Mouse (Mus musculus): ENCODE results near the gene Tlr8.
"Not testable (repeated sequence)": the region's sequence is repeated elsewhere in the genome, so short reads cannot be mapped to it uniquely, and the experiment has no call there.

The Tlr8 gene

DNA sequence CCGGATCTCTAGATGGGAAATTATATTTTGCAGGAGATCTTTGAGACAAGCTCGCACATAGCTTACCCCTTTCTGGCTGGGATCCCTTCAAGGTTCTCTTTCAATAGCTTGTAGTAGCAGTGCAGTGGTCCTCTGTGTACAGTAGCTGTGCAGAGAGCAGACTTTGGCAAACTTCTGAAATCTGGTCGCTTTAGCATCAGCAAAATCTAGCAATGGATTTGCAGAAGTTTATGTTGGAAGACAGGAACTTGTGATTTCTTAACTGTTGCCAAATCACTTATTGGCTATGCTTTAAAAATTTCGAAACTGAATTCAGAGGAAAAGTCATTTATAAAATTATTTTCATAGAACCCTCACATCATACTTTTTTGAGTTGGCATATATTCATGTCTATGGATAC, at the start of gene Tlr8:
Gene Tlr8 (minus strand): TSS at position 244 of the 400 bp plus-strand sequence.
- no peak for DNase-seq (ENCODE audit: low read depth in 2 of 2, low spot score in 2 of 2)

- not testable (repeated sequence) for DNase-seq (ENCODE audit: low read depth in 2 of 2, low spot score in 2 of 2)
These were observed 37.9 kb upstream of the Tlr8 start for GRCm38 (mm10) chrX:167302061-167302460.

GRCm38 (mm10) chrX:167276953-167277352, 12.8 kb upstream of the Tlr8 start:
- peak; percentile 31 for DNase-seq (ENCODE audit: low read depth in 2 of 2, low spot score in 2 of 2)

DNA sequence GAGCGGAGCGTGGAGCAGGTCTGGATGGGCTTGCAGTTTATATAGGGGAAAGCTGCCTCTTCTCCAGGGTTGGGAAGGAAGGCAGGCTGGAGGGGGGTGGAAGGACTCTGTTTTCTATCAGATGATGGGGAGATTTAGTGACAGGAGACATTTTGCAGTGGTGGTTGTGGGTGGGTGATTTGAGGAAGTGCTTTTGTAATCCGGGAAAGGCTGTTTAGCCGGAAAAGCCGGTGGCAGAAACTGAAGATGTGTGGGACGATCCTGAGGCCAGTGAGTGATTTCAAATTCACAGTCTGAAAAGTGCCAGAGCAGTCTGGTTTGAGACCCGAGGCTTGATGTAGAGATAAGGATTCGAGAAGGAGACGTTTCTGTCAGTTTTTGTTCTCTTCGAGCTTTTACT, 12.4 kb upstream of the Tlr8 start:
- no peak for DNase-seq (ENCODE audit: low read depth in 2 of 2, low spot score in 2 of 2)

- no peak for DNase-seq (ENCODE audit: low read depth in 2 of 2, low spot score in 2 of 2)
These were observed 599 bp downstream of the Tlr8 start for GRCm38 (mm10) chrX:167263530-167263929.

DNA sequence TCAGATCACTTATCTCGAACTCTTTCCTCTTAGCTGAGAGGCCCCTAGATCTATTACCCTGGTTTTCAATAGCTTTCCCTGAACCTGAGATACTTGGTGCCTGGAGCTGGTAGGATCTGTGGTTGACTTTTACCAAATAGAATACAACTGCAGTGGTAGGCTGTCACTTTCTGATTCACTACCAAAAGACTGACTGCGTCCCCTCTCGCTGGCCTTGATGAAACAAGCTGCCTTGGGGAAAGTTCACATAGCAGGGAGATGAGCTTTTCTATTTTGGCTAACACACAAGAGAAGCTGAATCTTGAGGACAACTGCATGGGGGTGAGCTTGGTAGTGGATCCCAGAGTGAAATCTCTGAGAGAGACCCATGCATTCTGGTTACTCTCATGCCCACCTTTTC, 22.4 kb downstream of the Tlr8 start:
- DNase-seq (ENCODE audit: low read depth in 2 of 2, low spot score in 2 of 2), result no peak

DNA sequence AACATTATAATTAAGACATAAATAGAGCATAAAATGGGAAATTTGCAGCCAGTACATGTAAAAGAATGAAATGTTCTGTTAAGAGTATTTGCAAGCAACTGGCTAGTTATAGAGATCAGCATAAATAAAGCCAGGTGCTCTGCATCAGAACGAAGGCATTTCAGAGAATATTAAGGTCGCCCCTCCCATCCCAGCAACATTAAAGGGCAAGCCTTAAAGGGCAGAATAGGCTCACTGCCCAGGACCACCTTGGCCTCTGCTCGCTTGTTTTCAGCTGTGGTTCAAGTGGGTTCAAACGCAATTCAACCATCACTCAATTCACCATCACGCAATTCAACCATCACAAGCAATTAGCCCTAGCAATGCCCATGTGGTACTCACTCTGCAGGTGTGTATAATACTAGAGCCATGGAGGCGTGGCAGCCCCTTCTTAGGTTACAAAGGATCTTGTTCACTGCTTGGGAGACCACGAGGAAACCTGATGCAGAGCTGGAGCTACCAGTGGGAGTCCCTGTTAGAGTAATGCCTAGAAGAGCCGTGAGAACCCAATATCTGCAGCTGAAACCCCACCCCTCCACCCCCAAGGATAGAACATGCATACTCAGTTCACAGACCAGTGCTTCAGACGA, 24.7 kb downstream of the Tlr8 start:
- DNase-seq (ENCODE audit: low read depth in 2 of 2, low spot score in 2 of 2), result no peak

GRCm38 (mm10) chrX:167233104-167233687, 30.9 kb downstream of the Tlr8 start:
- peak; percentile 58 to 66 for DNase-seq (ENCODE audit: low read depth in 2 of 2, low spot score in 2 of 2)

GRCm38 (mm10) chrX:167231150-167231549, 33.0 kb downstream of the Tlr8 start:
- DNase-seq (ENCODE audit: low read depth in 2 of 2, low spot score in 2 of 2), result no peak

GRCm38 (mm10) chrX:167229819-167230218, 34.3 kb downstream of the Tlr8 start:
- no peak for DNase-seq (ENCODE audit: low read depth in 2 of 2, low spot score in 2 of 2)

GRCm38 (mm10) chrX:167229206-167229605, 34.9 kb downstream of the Tlr8 start:
- peak; percentile 64 to 78 for DNase-seq (ENCODE audit: low read depth in 2 of 2, low spot score in 2 of 2)

- DNase-seq (ENCODE audit: low read depth in 2 of 2, low spot score in 2 of 2), result no peak
These were observed 36.4 kb downstream of the Tlr8 start for GRCm38 (mm10) chrX:167227756-167228155.

DNA sequence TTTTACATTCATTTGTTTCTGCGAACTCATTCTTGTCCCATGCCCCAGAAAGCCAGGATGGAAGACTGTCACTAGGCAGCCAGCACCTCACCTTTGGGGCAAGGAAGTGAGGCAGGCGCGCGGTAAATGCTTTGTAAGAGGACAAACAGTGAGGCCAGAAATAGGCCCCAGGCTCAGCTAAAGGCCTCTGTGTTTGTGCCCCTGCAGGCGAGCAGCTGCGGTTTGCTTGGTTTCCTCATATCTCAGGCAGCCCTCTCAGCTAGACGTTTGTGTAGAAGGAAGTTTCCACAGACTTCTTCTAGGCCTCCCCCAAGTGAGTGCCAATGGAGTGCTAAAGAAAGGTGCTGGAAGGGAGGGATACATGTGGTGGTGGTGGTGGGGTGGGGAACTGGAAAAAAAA, 37.0 kb downstream of the Tlr8 start:
- DNase-seq (ENCODE audit: low read depth in 2 of 2, low spot score in 2 of 2), result no peak

DNA sequence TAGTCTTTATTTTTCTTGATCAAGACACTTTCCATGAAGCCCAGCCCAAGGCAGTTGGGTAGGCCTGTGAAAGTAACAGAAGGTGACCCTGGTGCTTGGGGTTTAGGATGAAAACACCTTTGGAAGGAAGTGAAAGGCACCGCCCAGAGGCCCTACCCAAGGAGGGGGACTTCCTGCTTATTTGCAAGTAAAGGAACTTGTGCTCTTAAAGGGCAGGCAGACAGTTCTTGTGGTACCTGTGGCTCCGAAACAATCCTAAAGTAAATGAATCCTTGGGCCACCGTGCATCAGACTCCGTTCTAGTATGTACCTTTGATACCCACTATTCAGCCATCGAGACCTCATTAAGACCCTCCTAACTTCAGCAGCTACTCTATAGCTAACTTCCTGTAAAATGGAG, 37.6 kb downstream of the Tlr8 start:
- no peak for DNase-seq (ENCODE audit: low read depth in 2 of 2, low spot score in 2 of 2)

DNA sequence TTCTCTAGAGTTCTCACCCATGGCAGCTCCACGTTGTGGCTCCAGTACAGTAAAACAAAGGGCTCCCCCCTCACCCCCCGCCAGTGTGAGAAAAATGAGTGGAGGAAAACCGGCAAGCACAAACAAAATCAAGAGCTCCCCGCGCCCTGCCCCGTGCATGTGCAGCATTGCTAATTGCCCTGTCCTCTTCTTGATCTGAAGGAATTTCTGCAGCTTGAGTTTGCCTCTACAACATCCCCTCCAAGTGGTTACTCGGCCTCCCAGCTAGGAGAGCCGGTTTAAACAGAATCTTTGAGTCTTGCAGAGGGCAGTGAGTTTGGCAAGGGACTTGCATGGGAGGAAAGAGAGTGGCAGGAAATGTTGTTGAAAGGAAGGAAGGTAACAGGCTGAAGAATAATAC, 51.4 kb downstream of the Tlr8 start:
- no peak for DNase-seq (ENCODE audit: low read depth in 2 of 2, low spot score in 2 of 2)

DNA sequence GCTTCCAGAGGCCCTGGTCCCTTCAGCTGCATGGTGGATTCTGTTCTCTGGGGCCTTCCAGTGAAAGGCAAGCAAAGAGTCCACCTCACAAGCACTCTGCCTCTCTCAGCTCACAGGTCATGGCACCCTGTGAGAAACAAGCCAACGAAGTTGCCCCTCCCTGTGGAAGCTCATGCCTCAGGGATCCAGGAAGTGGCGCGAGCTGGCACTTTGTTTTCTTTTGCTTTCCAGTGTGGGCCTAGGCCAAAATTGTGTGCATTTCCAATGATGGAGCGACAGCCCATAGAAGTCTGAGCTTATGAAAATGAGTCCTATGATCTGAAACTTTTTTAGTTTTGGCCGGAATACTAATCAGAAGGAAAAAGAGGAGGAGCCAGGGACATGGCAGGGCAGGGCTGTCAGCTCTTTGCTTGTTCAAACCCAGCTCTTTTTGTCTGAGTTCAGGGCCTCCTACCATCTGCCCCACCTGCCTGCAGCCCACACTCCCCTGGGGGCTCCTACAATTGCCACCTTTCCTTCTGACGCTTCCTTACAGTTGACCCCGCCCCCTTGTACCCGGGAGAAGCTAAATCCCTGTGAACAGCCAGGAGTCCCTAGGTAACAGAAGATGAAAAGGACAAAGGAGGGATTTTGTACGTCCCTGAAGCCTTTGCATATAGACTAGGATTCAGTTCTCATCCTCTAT, 52.1 kb downstream of the Tlr8 start:
- no peak for DNase-seq (ENCODE audit: low read depth in 2 of 2, low spot score in 2 of 2)

DNA sequence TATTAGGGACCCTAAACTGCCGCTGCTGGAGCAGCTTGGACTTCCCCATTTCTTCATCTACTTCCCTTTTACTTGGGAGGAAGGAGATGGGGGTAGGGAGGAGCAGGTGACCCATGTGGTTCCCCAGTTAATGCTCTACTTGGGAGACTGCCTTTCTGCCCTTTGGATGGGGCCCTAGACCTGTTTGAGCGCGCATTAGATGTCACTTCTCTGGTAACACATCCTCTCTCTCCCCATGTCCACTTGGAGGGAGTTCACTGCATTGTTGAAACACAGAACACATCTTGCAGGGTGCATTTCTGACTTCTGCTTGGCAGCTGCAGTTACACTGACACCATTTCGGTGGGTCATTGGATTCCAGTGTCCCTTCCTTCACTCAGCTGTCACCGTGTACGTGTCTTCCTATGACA, 53.8 kb downstream of the Tlr8 start:
- no peak for DNase-seq (ENCODE audit: low read depth in 2 of 2, low spot score in 2 of 2)

DNA sequence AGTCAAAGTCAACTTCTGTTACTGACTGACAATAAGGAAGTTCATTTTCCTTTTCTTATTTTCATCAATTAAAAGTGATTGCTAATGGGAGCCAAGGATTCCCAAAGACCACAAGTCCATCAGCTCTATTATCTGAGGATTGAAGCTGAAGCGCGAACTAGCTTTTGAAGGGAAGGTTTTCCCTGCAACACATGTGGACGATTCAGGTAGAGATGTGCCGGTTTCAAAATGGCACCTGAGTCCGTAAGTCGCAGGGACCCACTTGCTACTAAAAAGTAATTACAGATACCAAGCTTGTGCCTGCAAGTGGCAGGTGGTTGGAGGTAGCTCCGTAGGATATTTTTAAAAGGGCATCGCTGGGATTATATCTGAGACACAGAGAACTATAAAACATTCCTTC, 54.3 kb downstream of the Tlr8 start:
- no peak for DNase-seq (ENCODE audit: low read depth in 2 of 2, low spot score in 2 of 2)

DNA sequence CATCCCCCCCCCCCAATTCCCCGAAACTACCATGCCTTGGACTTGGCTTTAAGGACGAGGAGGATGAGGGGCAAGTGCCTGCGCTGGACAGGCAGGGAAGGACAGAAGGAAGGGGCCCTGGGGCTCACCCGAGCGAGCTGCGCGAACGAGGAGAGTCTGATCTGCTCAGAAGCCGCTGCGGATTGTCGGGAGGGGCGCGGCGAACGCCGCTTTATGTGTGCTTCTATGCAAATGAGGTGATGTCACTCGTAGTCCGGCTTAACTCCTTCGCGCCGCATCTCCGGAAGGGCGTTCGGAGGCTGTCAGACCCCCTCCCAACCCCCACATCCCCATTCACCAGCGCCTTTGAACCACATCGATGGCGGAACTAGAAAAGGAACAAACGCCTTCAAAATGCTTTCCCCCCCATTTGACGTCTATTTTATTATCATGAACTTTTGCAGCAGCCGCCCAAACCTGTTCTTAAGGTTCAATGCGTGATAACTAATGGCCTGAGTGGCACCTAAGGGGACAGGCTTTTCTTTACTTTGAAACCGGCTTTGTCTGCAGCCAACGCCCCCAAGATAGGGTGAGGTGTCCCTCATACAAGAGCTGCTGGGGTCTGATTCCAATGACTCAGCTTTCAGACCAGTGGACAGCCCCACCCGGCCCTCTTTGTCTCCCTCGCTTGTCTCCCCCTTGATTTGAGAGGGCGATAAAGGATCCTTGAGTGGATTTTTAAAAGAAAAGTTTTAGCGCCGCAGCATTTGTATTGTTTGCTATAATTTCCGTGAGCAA, 55.0 kb downstream of the Tlr8 start, which contains the start of gene Tmsb4x:
Gene Tmsb4x (minus strand): TSS at position 338 of the 777 bp plus-strand sequence.
- peak; percentile 76 to 78 for DNase-seq (ENCODE audit: low read depth in 2 of 2, low spot score in 2 of 2)

DNA sequence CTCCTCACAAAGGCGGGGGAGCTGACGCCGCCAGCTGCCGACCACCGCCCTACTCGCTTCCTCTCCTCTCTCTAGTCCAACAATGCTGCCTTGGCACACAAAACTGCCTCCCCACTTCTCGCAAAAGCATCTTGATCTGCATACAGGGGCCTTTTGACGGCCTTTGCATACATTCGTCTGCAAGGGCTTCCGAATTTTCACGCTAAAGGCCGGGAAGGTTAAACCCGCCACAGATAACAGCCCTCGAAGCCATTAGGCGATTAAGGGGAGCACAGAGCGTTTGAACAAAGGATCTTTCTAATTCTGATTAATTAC, 55.7 kb downstream of the Tlr8 start:
- DNase-seq (ENCODE audit: low read depth in 2 of 2, low spot score in 2 of 2), result no peak

- DNase-seq (ENCODE audit: low read depth in 2 of 2, low spot score in 2 of 2), result no peak
These were observed 56.2 kb downstream of the Tlr8 start for GRCm38 (mm10) chrX:167207741-167208505.
